Mouse (Mus musculus) C2C12 (cell line): ENCODE data around the gene Itpripl1.

Source experiments
- CEBPB ChIP-seq: IDR thresholded peaks from one replicate; pipeline ENCODE4 v1.6.1; 2011; ENCODE audit warnings: low read depth, mild to moderate bottlenecking, control low read depth, moderate library complexity
- CTCF ChIP-seq: IDR thresholded peaks from one replicate; pipeline ENCODE4 v1.5.1; 2011; ENCODE audit not compliant: control insufficient read depth, insufficient read depth, insufficient read length
- FOSL1 ChIP-seq: IDR thresholded peaks from one replicate; pipeline ENCODE4 v1.8.0; 2011; ENCODE audit warnings: mild to moderate bottlenecking, low read length; ENCODE audit not compliant: poor library complexity, insufficient read depth, severe bottlenecking
- MAX ChIP-seq: IDR thresholded peaks from one replicate; pipeline ENCODE4 v1.6.1; 2011; ENCODE audit warnings: mild to moderate bottlenecking, control low read depth
- MYOD1 ChIP-seq: IDR thresholded peaks from one replicate; pipeline ENCODE4 v1.6.1; 2011; ENCODE audit warnings: low read depth; ENCODE audit not compliant: control insufficient read depth, insufficient read length
- MYOG ChIP-seq: IDR thresholded peaks from one replicate; pipeline ENCODE4 v1.6.1; 2011; ENCODE audit not compliant: control insufficient read depth, insufficient read length; ENCODE audit errors: extremely low read depth
- USF1 ChIP-seq: IDR thresholded peaks from one replicate; pipeline ENCODE4 v1.6.1; 2011; ENCODE audit warnings: low read depth, mild to moderate bottlenecking, control low read depth, moderate library complexity

DNA sequence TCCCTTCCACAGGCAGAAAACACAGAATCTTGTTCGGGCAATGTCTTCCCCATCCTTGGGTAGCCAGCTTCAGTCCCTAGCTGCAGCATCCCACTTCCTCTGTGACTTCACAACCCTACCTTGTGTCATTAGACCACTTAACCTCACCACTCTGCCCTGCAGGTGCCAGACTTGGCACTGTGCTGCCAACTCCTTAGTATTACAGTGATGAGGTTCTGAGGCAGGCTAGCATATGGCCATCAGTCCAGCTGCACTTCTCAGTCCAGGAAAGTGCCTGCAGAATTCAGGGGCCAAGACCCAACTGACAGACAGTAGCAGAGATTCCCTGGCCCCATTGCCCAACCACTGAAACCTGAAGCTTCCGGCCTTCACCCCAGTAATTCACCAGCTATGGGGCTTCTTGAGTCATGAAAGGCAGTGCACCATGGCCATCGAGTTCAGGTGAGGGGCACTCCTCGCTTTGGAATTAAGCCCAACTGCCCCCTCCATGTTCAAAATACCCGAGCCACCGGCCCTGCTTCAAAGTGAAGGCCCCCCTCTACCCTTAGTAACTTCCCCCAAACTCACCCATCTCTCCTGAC, 575 bp downstream of the Itpripl1 start:
- TF ChIP-seq USF1 (no peak), CTCF (no peak), MAX (no peak), MYOG (no peak), CEBPB (no peak), FOSL1 (no peak), MYOD1 (no peak)
